Mouse (Mus musculus): ENCODE measurements around the gene Plxna4. TPM values are rescaled to one million over a fixed set of nuclear protein-coding genes. Genes with fewer than 3 reads are reported as not detected.

Plxna4 gene
- total and polyA plus RNA-seq, 3 experiments = not detected

GRCm38 (mm10) chr6:32437219-32437618 is 150.8 kb downstream of the Plxna4 start:
- H3K27ac ChIP-seq (ENCODE audit: insufficient read depth, low read depth) = no peak overlapping the region
- DNase-seq (ENCODE audit: extremely low read depth) = no peak
- H3K9ac ChIP-seq (ENCODE audit: insufficient read depth, low read depth) = no peak overlapping the region
- H3K4me2 ChIP-seq (ENCODE audit: insufficient read depth, low read depth, poor library complexity, severe bottlenecking) = no peak overlapping the region
- no peaks in the 10 kb centered on the region for H3K4me1 ChIP-seq (ENCODE audit: control insufficient read depth in 1 of 2, insufficient read depth in 2 of 2)
- no peaks in the 10 kb centered on the region for H3K36me3 ChIP-seq (replicated peaks in 1 of 2; ENCODE audit: control insufficient read depth in 1 of 2, insufficient read depth in 1 of 2, low read length in 1 of 2)
- H3K27me3 ChIP-seq (replicated peaks) = peaks cover 55% of the 10 kb centered on the region
- H3K79me2 ChIP-seq (replicated peaks; ENCODE audit: control insufficient read depth, extremely low read depth, insufficient read depth, poor library complexity, severe bottlenecking) = no peaks in the 10 kb centered on the region
- no peak overlapping the region for H3K4me3 ChIP-seq (replicated peaks in 1 of 3; ENCODE audit: low read depth in 2 of 3, low read length in 2 of 3, poor library complexity in 1 of 3)
- H3K9me3 ChIP-seq (replicated peaks; ENCODE audit: low read length) = no peaks in the 10 kb centered on the region
- dilution Hi-C loops (cut with MboI; ENCODE audit: extremely low pct_ligation_motif_present, extremely low pct_unique_long_range_greater_than_20kb, low sequenced_read_pairs) (no loop called here), in situ Hi-C loops (cut with MboI; ENCODE audit: low pct_ligation_motif_present, low pct_unique_long_range_greater_than_20kb, low sequenced_read_pairs) (no loop called here)
- no peak for TF ChIP-seq ZNF384 (IDR thresholded peaks at IDR 0.05; ENCODE audit: low read depth, low read length)
- no peak for TF ChIP-seq CHD2 (IDR thresholded peaks at IDR 0.05; ENCODE audit: low read length)
- TF ChIP-seq NELFE (IDR thresholded peaks at IDR 0.05; ENCODE audit: low read depth, low read length) = no peak
- no peak for TF ChIP-seq USF1 (IDR thresholded peaks at IDR 0.05; ENCODE audit: low read depth, low read length)
- no peak for TF ChIP-seq EP300 (IDR thresholded peaks at IDR 0.05; ENCODE audit: low read length)
- no peak for TF ChIP-seq IRF4 (IDR thresholded peaks at IDR 0.05; ENCODE audit: low read depth, low read length)
- TF ChIP-seq GABPA (IDR thresholded peaks at IDR 0.05; ENCODE audit: insufficient replicate concordance, low read depth, low read length) = no peak
- no peak for TF ChIP-seq POLR2AphosphoS2 (IDR thresholded peaks at IDR 0.05; ENCODE audit: low read depth, low read length)
- no peak for TF ChIP-seq UBTF (IDR thresholded peaks at IDR 0.05; ENCODE audit: low read depth, low read length)
- TF ChIP-seq ZKSCAN1 (IDR thresholded peaks at IDR 0.05; ENCODE audit: borderline replicate concordance, low read depth, low read length) = no peak
- no peak for TF ChIP-seq KAT2A (IDR thresholded peaks at IDR 0.05; ENCODE audit: insufficient replicate concordance, low read length)
- no peak for TF ChIP-seq MYC (IDR thresholded peaks at IDR 0.05; ENCODE audit: low read depth, low read length)
- no peak for TF ChIP-seq E2F4 (IDR thresholded peaks at IDR 0.05; ENCODE audit: insufficient replicate concordance, low read depth, low read length)
- no peak for TF ChIP-seq SMC3 (IDR thresholded peaks at IDR 0.05; ENCODE audit: low read depth, low read length)

- Histone ChIP-seq H3K9me3 (replicated peaks; ENCODE audit: low read length) (no peaks in the 10 kb centered on the region), H3K79me2 (replicated peaks; ENCODE audit: control insufficient read depth, extremely low read depth, insufficient read depth, poor library complexity, severe bottlenecking) (no peaks in the 10 kb centered on the region), H3K36me3 (replicated peaks in 1 of 2; ENCODE audit: control insufficient read depth in 1 of 2, insufficient read depth in 1 of 2, low read length in 1 of 2) (no peaks in the 10 kb centered on the region), H3K4me1 (ENCODE audit: control insufficient read depth in 1 of 2, insufficient read depth in 2 of 2) (no peaks in the 10 kb centered on the region), H3K4me3 (replicated peaks in 1 of 3; ENCODE audit: low read depth in 2 of 3, low read length in 2 of 3, poor library complexity in 1 of 3) (no peak overlapping the region), H3K27me3 (replicated peaks) (peaks cover 45% of the 10 kb centered on the region), H3K9ac (ENCODE audit: insufficient read depth, low read depth) (no peak overlapping the region), H3K27ac (ENCODE audit: insufficient read depth, low read depth) (no peak overlapping the region), H3K4me2 (ENCODE audit: insufficient read depth, low read depth, poor library complexity, severe bottlenecking) (no peak overlapping the region)
- in situ Hi-C loops (cut with MboI; ENCODE audit: low pct_ligation_motif_present, low pct_unique_long_range_greater_than_20kb, low sequenced_read_pairs) = no loop called here
- TF ChIP-seq JUND (conservative IDR thresholded peaks at IDR 0.05; ENCODE audit: low read depth, low read length) (no peak), KAT2A (IDR thresholded peaks at IDR 0.05; ENCODE audit: insufficient replicate concordance, low read length) (no peak), E2F4 (IDR thresholded peaks at IDR 0.05; ENCODE audit: insufficient replicate concordance, low read depth, low read length) (no peak), MAZ (IDR thresholded peaks at IDR 0.05; ENCODE audit: low read depth, low read length) (no peak), ZMIZ1 (IDR thresholded peaks at IDR 0.05; ENCODE audit: low read depth, low read length) (no peak), POLR2AphosphoS2 (IDR thresholded peaks at IDR 0.05; ENCODE audit: low read depth, low read length) (no peak), MXI1 (IDR thresholded peaks at IDR 0.05; ENCODE audit: low read depth, low read length) (no peak), SMC3 (IDR thresholded peaks at IDR 0.05; ENCODE audit: low read depth, low read length) (no peak), USF2 (conservative IDR thresholded peaks at IDR 0.05; ENCODE audit: low read depth, low read length) (no peak), NRF1 (IDR thresholded peaks at IDR 0.05; ENCODE audit: low read depth, low read length) (no peak), BHLHE40 (IDR thresholded peaks at IDR 0.05; ENCODE audit: low read depth, low read length) (no peak), ZC3H11A (IDR thresholded peaks at IDR 0.05; ENCODE audit: low read depth, low read length) (no peak), MYC (IDR thresholded peaks at IDR 0.05; ENCODE audit: low read depth, low read length) (no peak), SIN3A (IDR thresholded peaks at IDR 0.05; ENCODE audit: low read length) (no peak)
- no peak for DNase-seq (ENCODE audit: extremely low read depth)
- dilution Hi-C loops (cut with MboI; ENCODE audit: extremely low pct_ligation_motif_present, extremely low pct_unique_long_range_greater_than_20kb, low sequenced_read_pairs) = no loop called here
Measured at GRCm38 (mm10) chr6:32423124-32423523, 164.9 kb downstream of the Plxna4 start.
